Mouse (Mus musculus) ovary, postnatal 36 days (tissue): ENCODE data around the gene Lmbrd1.
"Not testable (repeated sequence)": the region's sequence is repeated elsewhere in the genome, so short reads cannot be mapped to it uniquely, and the experiment has no call there.

ENCODE experiments used
- DNase-seq: peaks from one replicate; pipeline ENCODE4 v3.0.0; 2022; ENCODE audit warnings: low spot score, mixed read lengths

Gene Lmbrd1

DNA sequence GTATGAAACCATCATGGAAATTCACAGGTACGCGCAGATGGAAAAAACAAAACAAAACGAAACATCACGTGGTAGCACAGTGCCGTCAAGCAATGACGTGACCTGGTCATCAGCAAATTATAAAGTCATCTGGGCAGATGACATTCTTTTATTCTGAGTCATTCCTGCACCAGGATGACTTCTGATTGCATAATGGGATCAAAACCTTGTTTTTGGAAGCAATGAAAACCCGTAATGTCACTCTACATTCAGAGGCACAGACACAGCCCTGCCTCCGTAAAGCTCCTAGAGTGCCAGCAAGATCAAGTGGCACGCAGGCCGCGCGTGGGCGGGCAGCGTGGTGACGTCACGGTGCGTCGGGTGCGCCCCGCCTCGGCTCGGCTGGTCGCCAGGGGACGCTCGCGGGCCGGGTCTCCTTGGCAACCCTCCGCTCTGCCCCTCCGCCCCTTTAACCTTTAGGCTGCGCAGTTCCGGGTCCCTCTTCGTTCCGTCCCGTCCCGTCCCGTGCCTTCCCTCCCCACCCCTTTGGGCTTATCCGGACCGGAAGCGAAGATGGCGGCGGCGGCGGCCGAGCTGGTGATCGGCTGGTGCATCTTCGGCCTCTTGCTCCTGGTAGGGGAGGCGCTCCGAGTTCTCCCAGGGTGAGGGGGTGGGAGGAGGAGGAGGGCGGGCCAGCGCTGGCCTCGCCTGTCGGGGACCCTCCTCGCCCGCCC is at the start of gene Lmbrd1:
Gene Lmbrd1, plus strand, starts transcription at position 426 of the 713 bp plus-strand sequence.
- peak; percentile 94 for DNase-seq

DNA sequence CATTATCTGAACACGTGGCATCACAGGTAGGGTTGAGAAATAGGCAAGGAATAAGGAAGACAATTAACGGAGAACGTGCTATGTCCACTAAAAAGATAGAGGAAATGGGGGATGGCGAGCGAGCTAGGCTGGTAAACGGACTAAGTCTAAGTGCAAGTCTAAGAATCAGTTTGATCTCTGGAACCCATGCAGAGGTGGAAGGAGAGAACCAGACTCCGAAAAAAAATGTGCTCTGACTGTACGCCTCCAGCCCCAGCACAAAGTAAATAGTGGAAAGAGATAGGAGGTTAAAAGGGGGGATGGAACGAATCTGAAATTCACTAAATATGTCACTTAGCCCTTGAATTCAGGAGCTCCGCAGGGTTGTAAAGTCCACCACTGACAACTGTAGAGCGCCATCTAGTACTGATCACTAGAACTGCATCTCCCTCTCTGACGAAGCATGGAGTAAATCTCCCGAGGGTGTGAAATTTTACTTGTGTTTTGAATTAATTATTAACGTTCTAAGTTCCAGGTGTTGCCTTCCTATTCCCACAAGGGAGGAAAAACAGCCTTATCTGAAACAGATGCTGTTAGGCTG is 44.8 kb upstream of the Lmbrd1 start:
- DNase-seq: no peak

DNA sequence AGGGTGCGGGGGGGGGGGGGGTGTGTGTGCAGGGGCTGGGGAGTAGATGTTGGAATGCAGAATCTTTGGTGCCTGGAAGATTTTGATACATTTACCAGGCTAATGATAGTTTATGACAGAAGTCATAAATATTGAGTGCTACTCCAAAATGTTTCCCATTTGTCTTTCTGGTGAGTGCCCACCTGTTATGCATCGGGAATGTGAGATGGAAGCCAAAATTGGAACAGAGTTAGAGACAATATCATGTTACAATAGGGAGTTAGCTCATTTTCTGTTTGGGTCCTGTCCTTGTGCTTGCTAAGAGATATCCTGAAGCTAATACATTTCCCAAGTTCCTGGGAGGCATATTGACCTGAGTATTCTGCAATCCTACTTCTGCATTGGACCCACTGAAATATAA is 28.3 kb upstream of the Lmbrd1 start:
- no peak for DNase-seq

DNA sequence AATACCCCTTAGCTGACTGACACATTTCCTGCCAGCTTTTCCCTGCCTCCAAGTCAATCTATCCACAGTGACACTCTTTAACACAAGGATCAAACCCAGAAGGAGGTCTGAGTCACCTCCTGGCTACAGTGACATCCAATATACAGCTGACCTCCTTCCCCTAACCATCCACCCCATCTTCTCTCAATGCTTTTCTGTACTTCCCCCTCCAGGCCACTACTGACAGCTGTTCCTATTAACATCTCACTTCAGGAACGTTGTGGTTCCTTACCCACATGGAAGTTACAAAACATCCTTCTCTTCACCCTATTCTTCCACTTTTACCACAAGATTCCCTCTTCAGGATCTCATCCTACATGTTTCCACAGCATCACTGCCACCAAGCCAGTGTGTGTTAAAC is 18.5 kb upstream of the Lmbrd1 start:
- DNase-seq: no peak

GRCm38 (mm10) chr1:24660662-24661061 is 17.8 kb upstream of the Lmbrd1 start:
- not testable (repeated sequence) for DNase-seq

DNA sequence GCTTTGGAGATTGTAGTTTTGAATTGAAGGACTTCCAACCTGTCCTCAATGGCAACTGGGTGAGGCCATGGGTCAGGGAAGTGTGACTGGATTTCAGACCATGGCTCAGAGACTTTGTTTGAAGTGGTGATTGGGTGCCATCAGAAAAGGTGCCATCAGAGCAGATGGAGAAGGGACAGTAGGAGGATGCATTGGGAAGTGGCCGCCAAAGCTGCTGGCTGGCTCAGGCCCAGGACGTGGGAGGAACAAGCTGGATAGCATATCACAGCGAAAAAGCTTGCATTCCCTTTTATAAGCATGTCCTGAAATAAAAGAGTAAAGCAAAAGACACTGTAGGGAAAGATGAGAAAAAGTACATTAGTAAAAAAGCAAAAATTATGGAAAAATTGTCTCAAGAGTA is 16.9 kb upstream of the Lmbrd1 start:
- DNase-seq: no peak

DNA sequence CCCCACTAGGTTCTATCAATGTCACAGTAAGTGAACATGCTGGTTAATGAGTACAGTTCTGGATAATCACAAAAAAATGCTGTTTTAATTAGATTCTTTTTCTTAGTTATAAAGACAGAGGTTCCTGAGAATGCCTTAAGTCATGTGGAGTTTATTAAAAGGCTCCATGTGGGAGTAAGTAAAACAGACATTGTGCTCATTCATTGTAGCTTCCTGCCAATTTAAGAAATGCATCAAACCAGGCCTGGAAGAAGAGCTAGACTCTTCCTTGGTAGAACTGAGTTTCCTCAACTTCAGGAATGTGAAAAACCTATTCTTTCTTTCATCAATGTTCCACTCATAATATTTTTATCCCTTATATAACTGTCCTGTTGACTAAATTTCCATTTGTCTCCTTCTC is 14.3 kb upstream of the Lmbrd1 start:
- no peak for DNase-seq

- DNase-seq: no peak
Measured at GRCm38 (mm10) chr1:24673231-24673630, 5.2 kb upstream of the Lmbrd1 start.

GRCm38 (mm10) chr1:24677706-24678105 is 724 bp upstream of the Lmbrd1 start:
- no peak for DNase-seq

DNA sequence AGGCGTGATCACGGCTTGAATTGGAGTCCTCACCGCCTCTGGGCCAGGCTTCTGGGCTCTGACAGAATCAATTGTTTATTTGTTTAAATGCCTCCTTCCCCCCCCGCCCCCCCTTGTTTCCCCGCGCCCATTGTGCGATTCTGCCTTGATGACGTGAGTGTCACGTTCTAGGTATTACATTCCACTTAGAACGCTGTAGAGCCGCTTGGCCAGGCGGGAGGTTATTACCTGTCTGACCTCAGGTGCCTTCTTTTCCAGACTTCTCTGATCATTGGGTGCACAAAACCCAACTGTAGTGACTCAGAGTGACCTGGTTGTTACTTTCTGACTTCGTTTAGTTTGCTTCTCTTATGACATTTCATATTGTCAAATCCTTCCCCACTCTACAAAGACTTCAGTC is 641 bp downstream of the Lmbrd1 start:
- DNase-seq: no peak

- no peak for DNase-seq
Measured at GRCm38 (mm10) chr1:24680991-24681390, 2.6 kb downstream of the Lmbrd1 start.

GRCm38 (mm10) chr1:24681946-24682345 is 3.5 kb downstream of the Lmbrd1 start:
- no peak for DNase-seq

GRCm38 (mm10) chr1:24683947-24684346 is 5.5 kb downstream of the Lmbrd1 start:
- no peak for DNase-seq

GRCm38 (mm10) chr1:24685606-24686005 is 7.2 kb downstream of the Lmbrd1 start:
- no peak for DNase-seq

GRCm38 (mm10) chr1:24686235-24687021 is 8.0 kb downstream of the Lmbrd1 start:
- DNase-seq: no peak

DNA sequence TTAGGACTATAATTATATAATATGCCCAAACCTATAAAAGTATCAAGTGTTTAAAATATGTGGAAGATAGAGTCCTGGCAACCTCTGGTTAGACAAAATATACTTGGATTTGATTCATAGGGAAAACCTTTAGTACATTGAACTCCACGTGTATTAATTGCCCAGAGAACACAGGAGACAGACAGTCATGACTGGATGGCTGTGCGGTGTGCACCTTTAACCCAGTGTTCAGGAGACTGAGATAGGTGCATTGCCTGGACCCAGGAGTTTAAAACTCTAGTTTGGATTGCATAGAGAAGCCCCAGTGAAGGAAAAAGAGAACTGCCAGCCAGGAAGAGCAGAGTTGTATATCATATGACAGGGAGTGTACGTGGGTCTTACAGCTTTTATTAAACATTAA is 19.2 kb downstream of the Lmbrd1 start:
- no peak for DNase-seq

GRCm38 (mm10) chr1:24698146-24698880 is 19.9 kb downstream of the Lmbrd1 start:
- no peak for DNase-seq

DNA sequence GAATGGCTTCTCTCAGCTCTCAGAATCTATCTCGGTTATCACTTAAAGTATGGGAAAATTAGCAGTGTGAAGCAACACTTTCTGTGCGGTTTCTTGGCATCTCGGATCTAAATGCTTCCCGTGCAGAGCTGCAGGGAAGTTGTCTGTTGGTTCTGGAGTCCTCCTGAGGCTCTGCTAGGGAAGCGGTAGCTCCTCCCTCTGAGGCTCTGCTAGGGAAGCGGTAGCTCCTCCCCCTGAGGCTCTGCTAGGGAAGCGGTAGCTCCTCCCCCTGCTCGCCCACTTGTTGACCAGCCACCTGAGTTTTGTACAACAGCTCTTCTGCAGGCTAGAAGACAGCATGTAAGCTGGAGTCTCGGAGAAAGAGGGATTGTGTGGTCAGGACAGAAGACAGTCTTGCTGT is 20.9 kb downstream of the Lmbrd1 start:
- DNase-seq: no peak

DNA sequence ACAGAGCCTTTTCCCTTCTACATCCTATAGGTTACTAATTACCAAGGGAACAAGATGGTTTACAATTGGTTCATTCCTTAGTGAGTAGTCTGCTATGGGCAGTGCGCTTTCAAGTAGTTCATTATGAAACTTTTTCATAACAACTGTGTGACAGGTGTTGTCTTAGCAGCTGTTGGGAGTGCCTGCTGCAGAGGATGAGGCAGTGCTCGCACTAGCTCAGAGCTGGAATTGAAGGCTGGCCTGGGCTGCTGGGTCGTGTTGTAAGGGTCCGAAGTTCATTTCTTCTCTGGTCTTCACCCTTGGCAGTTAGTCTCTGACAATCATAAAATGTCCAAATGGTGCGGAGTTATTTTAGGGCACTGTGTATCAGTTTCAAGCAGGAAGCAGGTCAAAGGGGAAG is 21.8 kb downstream of the Lmbrd1 start:
- no peak for DNase-seq

DNA sequence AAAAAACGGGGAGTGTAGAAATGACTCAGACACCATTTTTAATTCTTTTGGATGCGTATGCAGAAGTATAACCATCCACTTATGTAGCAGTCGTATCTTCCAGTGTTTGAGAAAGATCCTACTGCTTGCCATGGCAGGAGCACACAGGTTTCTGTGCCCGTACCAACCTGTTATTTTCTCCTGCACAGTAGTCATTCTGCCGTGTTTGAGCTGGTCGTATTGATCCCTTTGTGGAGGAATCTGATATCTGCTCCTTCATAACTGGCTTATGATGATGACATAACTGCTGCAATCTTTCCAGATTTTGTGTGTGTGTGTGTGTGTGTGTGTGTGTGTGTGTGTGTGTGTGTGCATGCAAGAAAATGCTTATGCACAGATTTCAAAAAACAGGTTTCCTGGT is 25.4 kb downstream of the Lmbrd1 start:
- DNase-seq: no peak

GRCm38 (mm10) chr1:24716301-24716700 is 37.9 kb downstream of the Lmbrd1 start:
- no peak for DNase-seq

GRCm38 (mm10) chr1:24719621-24720020 is 41.2 kb downstream of the Lmbrd1 start:
- no peak for DNase-seq

GRCm38 (mm10) chr1:24720209-24720608 is 41.8 kb downstream of the Lmbrd1 start:
- no peak for DNase-seq
